26 mouse cellular contexts compared by ENCODE assay signal in the genomic region with DNA sequence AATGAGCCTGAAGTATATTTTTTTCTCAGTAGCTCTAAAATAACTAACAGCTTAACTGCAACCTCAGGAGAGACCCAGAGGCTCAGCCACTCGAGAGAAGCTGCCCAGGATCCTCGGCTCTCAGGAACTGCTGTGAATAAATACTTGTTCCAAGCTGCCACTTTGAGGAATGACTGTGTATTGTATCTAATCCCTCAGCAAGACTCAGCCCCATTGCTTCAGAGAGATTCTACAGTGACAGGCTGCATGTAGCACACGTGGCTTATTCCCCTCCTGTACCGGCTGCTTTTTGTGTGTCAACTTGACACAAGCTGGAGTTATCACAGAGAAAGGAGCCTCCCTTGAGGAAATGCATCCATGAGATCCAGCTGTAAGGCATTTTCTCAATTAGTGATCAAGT.
"Had no signal": no experiment of that assay in that cellular context is flagged by ENCODE, and none has a peak within 500 bp of the region (broad histone marks: within the 10 kb centered on the region; RNA-seq: fewer than 3 reads in every experiment).

No protein-coding gene starts in this region.

- DNase-seq: kidney, adult 2 months; kidney, postnatal 25 days; layer of hippocampus, adult 9-11 months; layer of hippocampus, postnatal 36 days; left cerebral cortex, postnatal 4 days; liver, postnatal 0 days; lung, embryonic 14.5 days; retina, postnatal 1 day; right cerebral cortex, postnatal 25 days; spleen, adult 18-20 months; thymus, adult 2 months; thymus, postnatal 14 days; thymus, postnatal 4 days had no signal

- H3K27me3 ChIP-seq: limb, embryonic 12.5 days; limb, embryonic 15.5 days had no signal

- H3K36me3 ChIP-seq: limb, embryonic 12.5 days; limb, embryonic 15.5 days; midbrain, embryonic 12.5 days; neural tube, embryonic 13.5 days had no signal

- H3K9ac ChIP-seq: limb, embryonic 12.5 days; limb, embryonic 15.5 days; liver, embryonic 14.5 days; liver, postnatal 0 days; lung, embryonic 14.5 days; midbrain, embryonic 12.5 days; neural tube, embryonic 13.5 days had no signal

- H3K4me2 ChIP-seq: limb, embryonic 12.5 days; limb, embryonic 15.5 days; liver, embryonic 11.5 days; lung, embryonic 14.5 days; midbrain, embryonic 12.5 days; neural tube, embryonic 13.5 days had no signal

- H3K27ac ChIP-seq: kidney, postnatal 0 days; layer of hippocampus, adult 2 months; left cerebral cortex, adult 2 months; limb, embryonic 12.5 days; limb, embryonic 15.5 days; liver, embryonic 14.5 days; macrophage; midbrain, embryonic 12.5 days; neural tube, embryonic 13.5 days had no signal

- H3K9me3 ChIP-seq: limb, embryonic 12.5 days; limb, embryonic 15.5 days; midbrain, embryonic 12.5 days; neural tube, embryonic 13.5 days had no signal

- ATAC-seq: liver, postnatal 0 days; lung, postnatal 0 days; midbrain, embryonic 16.5 days had no signal

- H3K4me3 ChIP-seq: layer of hippocampus, adult 2 months; left cerebral cortex, adult 2 months; limb, embryonic 12.5 days; limb, embryonic 15.5 days; midbrain, embryonic 12.5 days; myocyte; neural tube, embryonic 13.5 days had no signal
